Mouse (Mus musculus) forebrain, postnatal 0 days (tissue): Measurements from ENCODE around the gene Prr29. TPM values are rescaled to one million over a fixed set of nuclear protein-coding genes. Genes with fewer than 3 reads are reported as not detected.
"Not testable (repeated sequence)": the region's sequence is repeated elsewhere in the genome, so short reads cannot be mapped to it uniquely, and the experiment has no call there.

Experiments used
- ATAC-seq: fragments of 200-750 bp; cut with Nextera tagmentation; 2 replicates; pipeline ENCODE4 v1.8.0; 2017; ENCODE audit warnings: mild to moderate bottlenecking, moderate library complexity
- DNase-seq: peaks from one replicate; pipeline ENCODE4 v3.0.0-alpha.2; 2015
- H3K27ac ChIP-seq: fragments of 300-500 bp; sonication (generic); 2 replicates; pipeline ENCODE4 v1.5.1; 2014; ENCODE audit warnings: low read depth, mild to moderate bottlenecking, antibody characterized with exemption, low read length, moderate library complexity, mixed read lengths
- H3K27me3 ChIP-seq: fragments of 300-500 bp; sonication (generic); 2 replicates; pipeline ENCODE4 v1.6.1; 2014; ENCODE audit warnings: mild to moderate bottlenecking, low read length, mixed read lengths; ENCODE audit not compliant: insufficient read depth
- H3K36me3 ChIP-seq: fragments of 300-500 bp; sonication (generic); 2 replicates; pipeline ENCODE4 v1.6.1; 2014; ENCODE audit warnings: mild to moderate bottlenecking, moderate library complexity; ENCODE audit not compliant: insufficient read depth
- H3K4me1 ChIP-seq: fragments of 300-500 bp; sonication (generic); 2 replicates; pipeline ENCODE4 v1.6.1; 2014; ENCODE audit warnings: antibody characterized with exemption; ENCODE audit not compliant: insufficient read depth
- H3K4me2 ChIP-seq: fragments of 300-500 bp; sonication (generic); 2 replicates; pipeline ENCODE4 v1.6.1; 2014; ENCODE audit warnings: low read depth, mild to moderate bottlenecking, moderate library complexity
- H3K4me3 ChIP-seq: fragments of 300-500 bp; sonication (generic); 2 replicates; pipeline ENCODE4 v1.5.1; 2014; ENCODE audit warnings: low read depth, low read length, mixed read lengths
- H3K9ac ChIP-seq: fragments of 300-500 bp; sonication (generic); 2 replicates; pipeline ENCODE4 v1.6.1; 2014; ENCODE audit warnings: mild to moderate bottlenecking
- H3K9me3 ChIP-seq: fragments of 300-500 bp; sonication (generic); 2 replicates; pipeline ENCODE4 v1.6.1; 2016; ENCODE audit warnings: low read length
- CTCF ChIP-seq: sonication (generic); IDR thresholded peaks from 2 replicates; pipeline ENCODE4 v1.5.1; 2016; ENCODE audit warnings: antibody characterized with exemption, control low read depth, low read depth
- WGBS: fragments of 180-500 bp; shearing (Covaris S2); extraction: QIAGEN DNeasy Blood & Tissue Kit; methylation state at CpG from one replicate; pipeline ENCODE4 v1.1.7; 2014; 5-methylcytosine and 5-hydroxymethylcytosine counted together
- polyA plus RNA-seq: library from polyadenylated mRNA; unstranded; fragments of >200 nt; fragmentation: Nextera tagmentation; extraction: Ambion mirVana; gene quantifications from 2 replicates; pipeline ENCODE4 v1.2.1, GENCODE M21; 2015
- total RNA-seq: library from RNA; depleted of rRNA; stranded (reverse); fragments of >200 nt; gene quantifications from 2 replicates; pipeline ENCODE4 v1.2.3, GENCODE M21; 2014

Prr29 gene
- total and polyA plus RNA-seq, 2 experiments from 2014 or later: 0.69 TPM; not detected in 1

GRCm38 (mm10) chr11:106387791-106388216 is 22.5 kb downstream of the Prr29 start, which contains the start of gene Icam2:
Gene Icam2, minus strand, starts transcription at chr11:106388075.
- WGBS: 85% methylated on average over 6 of the region's 6 CpGs
- H3K9me3 ChIP-seq: no peaks in the 10 kb centered on the region
- TF ChIP-seq CTCF: no peak
- no peaks in the 10 kb centered on the region for H3K4me1 ChIP-seq
- DNase-seq (no peak), ATAC-seq (no peak)
- no peaks in the 10 kb centered on the region for H3K36me3 ChIP-seq
- no peak within 1 kb of the TSS for H3K4me2 ChIP-seq
- no peaks in the 10 kb centered on the region for H3K27me3 ChIP-seq
- H3K27ac ChIP-seq: no peak within 1 kb of the TSS
- H3K9ac ChIP-seq: no peak within 1 kb of the TSS
- no peak within 1 kb of the TSS for H3K4me3 ChIP-seq

GRCm38 (mm10) chr11:106389611-106390010 is 24.3 kb downstream of the Prr29 start:
- H3K4me2 ChIP-seq: no peak overlapping the region
- no peaks in the 10 kb centered on the region for H3K9me3 ChIP-seq
- H3K27ac ChIP-seq: no peak overlapping the region
- no peaks in the 10 kb centered on the region for H3K4me1 ChIP-seq
- H3K4me3 ChIP-seq: no peak overlapping the region
- H3K9ac ChIP-seq: no peak overlapping the region
- DNase-seq (no peak), ATAC-seq (no peak)
- 0 out of 2 replicates have a peak, but pooled peaks cover 3% of the 10 kb centered on the region for H3K36me3 ChIP-seq
- WGBS: 28% methylated on average over 3 of the region's 3 CpGs
- H3K27me3 ChIP-seq: no peaks in the 10 kb centered on the region
- TF ChIP-seq CTCF: no peak

GRCm38 (mm10) chr11:106390757-106391156 is 25.5 kb downstream of the Prr29 start:
- H3K4me2 ChIP-seq: no peak overlapping the region

GRCm38 (mm10) chr11:106391546-106392188 is 26.4 kb downstream of the Prr29 start:
- Histone ChIP-seq H3K36me3 (0 out of 2 replicates have a peak, but pooled peaks cover 3% of the 10 kb centered on the region), H3K27me3 (no peaks in the 10 kb centered on the region), H3K9ac (no peak overlapping the region), H3K27ac (no peak overlapping the region), H3K9me3 (no peaks in the 10 kb centered on the region), H3K4me1 (no peaks in the 10 kb centered on the region), H3K4me2 (no peak overlapping the region), H3K4me3 (no peak overlapping the region)
- WGBS: 31% methylated on average over 6 of the region's 6 CpGs
- ATAC-seq (peak; percentile 65), DNase-seq (peak; percentile 85)
- peak; percentile 96 for TF ChIP-seq CTCF

More at GRCm38 (mm10) chr11:106390757-106391156, 25.5 kb downstream of the Prr29 start:
- Histone ChIP-seq H3K27ac (no peak overlapping the region), H3K9ac (no peak overlapping the region), H3K9me3 (no peaks in the 10 kb centered on the region), H3K4me3 (no peak overlapping the region), H3K27me3 (no peaks in the 10 kb centered on the region), H3K4me1 (no peaks in the 10 kb centered on the region), H3K36me3 (0 out of 2 replicates have a peak, but pooled peaks cover 3% of the 10 kb centered on the region)
- DNase-seq (no peak), ATAC-seq (no peak)
- WGBS: 78% methylated on average over 3 of the region's 3 CpGs
- TF ChIP-seq CTCF: no peak

- WGBS: 69% methylated on average over 7 of the region's 7 CpGs
These were observed 27.5 kb downstream of the Prr29 start for GRCm38 (mm10) chr11:106392597-106393330.

GRCm38 (mm10) chr11:106393331-106393616 is 28.0 kb downstream of the Prr29 start:
- H3K9ac ChIP-seq: no peak overlapping the region
- DNase-seq (no peak), ATAC-seq (no peak)
- TF ChIP-seq CTCF: no peak
- H3K27ac ChIP-seq: no peak overlapping the region
- no peaks in the 10 kb centered on the region for H3K4me1 ChIP-seq
- H3K4me3 ChIP-seq: no peak overlapping the region
- H3K4me2 ChIP-seq: no peak overlapping the region
- no peaks in the 10 kb centered on the region for H3K9me3 ChIP-seq
- peaks cover 9% of the 10 kb centered on the region; the same call in 1 of the 2 replicates for H3K36me3 ChIP-seq
- WGBS: 61% methylated on average over 4 of the region's 4 CpGs
- no peaks in the 10 kb centered on the region for H3K27me3 ChIP-seq

More at GRCm38 (mm10) chr11:106392597-106393330, 27.5 kb downstream of the Prr29 start:
- TF ChIP-seq CTCF: no peak
- no peaks in the 10 kb centered on the region for H3K4me1 ChIP-seq
- H3K9me3 ChIP-seq: no peaks in the 10 kb centered on the region
- no peak overlapping the region for H3K27ac ChIP-seq
- no peak overlapping the region for H3K9ac ChIP-seq
- H3K27me3 ChIP-seq: no peaks in the 10 kb centered on the region
- DNase-seq (no peak), ATAC-seq (no peak)
- H3K4me3 ChIP-seq: no peak overlapping the region
- H3K4me2 ChIP-seq: no peak overlapping the region
- 0 out of 2 replicates have a peak, but pooled peaks cover 4% of the 10 kb centered on the region for H3K36me3 ChIP-seq

- not testable (repeated sequence) for H3K4me2 ChIP-seq, H3K9me3 ChIP-seq, H3K9ac ChIP-seq, DNase-seq, H3K4me3 ChIP-seq, H3K27ac ChIP-seq, ATAC-seq, H3K27me3 ChIP-seq, H3K4me1 ChIP-seq
- WGBS: 78% methylated on average over 2 of the region's 2 CpGs
- H3K36me3 ChIP-seq: peaks cover 16% of the 10 kb centered on the region
These were observed 28.8 kb downstream of the Prr29 start for GRCm38 (mm10) chr11:106394055-106394454.
